Mouse (Mus musculus): ENCODE data around the gene Exoc8.

GRCm38 (mm10) chr8:124929006-124929405, 31.5 kb upstream of the Exoc8 start:
- no peak for TF ChIP-seq CTCF (IDR thresholded peaks at IDR 0.05; ENCODE audit: control insufficient read depth, insufficient read depth, insufficient replicate concordance, low read depth, low read length)
- no peak for TF ChIP-seq POLR2A (IDR thresholded peaks at IDR 0.05; ENCODE audit: control insufficient read depth, low read depth, low read length)
